Mouse (Mus musculus): ENCODE measurements at regions not wholly inside any gene's neighbourhood (a gene's known extent, or its start where the extent isn't known, plus 50 kb on each side); places are given as distances from the start of the nearest gene placed in this dataset.

- TF ChIP-seq GATA1 (IDR thresholded peaks at IDR 0.05; ENCODE audit: low read length) (no peak), TAL1 (IDR thresholded peaks at IDR 0.05; ENCODE audit: low read length) (no peak)
Measured at GRCm38 (mm10) chr4:84199181-84199656, 475.9 kb downstream of the Bnc2 start.
